Mouse (Mus musculus) midbrain, embryonic 12.5 days (tissue): Measurements from ENCODE around the gene Dot1l. TPM values are rescaled to one million over a fixed set of nuclear protein-coding genes. Genes with fewer than 3 reads are reported as not detected.

Experiments used
- ATAC-seq: fragments of 200-750 bp; cut with Nextera tagmentation; 2 replicates; pipeline ENCODE4 v1.8.0; 2017; ENCODE audit warnings: low read depth, moderate TSS enrichment, moderate library complexity; ENCODE audit not compliant: low FRiP score
- H3K27ac ChIP-seq: fragments of 300-500 bp; sonication (generic); replicated peaks from 2 replicates; pipeline ENCODE4 v1.5.1; 2016; ENCODE audit warnings: mild to moderate bottlenecking
- H3K27me3 ChIP-seq: fragments of 300-500 bp; sonication (generic); 2 replicates; pipeline ENCODE4 v1.6.1; 2016; ENCODE audit warnings: mild to moderate bottlenecking
- H3K36me3 ChIP-seq: fragments of 300-500 bp; sonication (generic); 2 replicates; pipeline ENCODE4 v1.6.1; 2016
- H3K4me1 ChIP-seq: fragments of 300-500 bp; sonication (generic); 2 replicates; pipeline ENCODE4 v1.6.1; 2016
- H3K4me2 ChIP-seq: fragments of 300-500 bp; sonication (generic); replicated peaks from 2 replicates; pipeline ENCODE4 v1.6.1; 2016; ENCODE audit warnings: mild to moderate bottlenecking, moderate library complexity
- H3K4me3 ChIP-seq: fragments of 300-500 bp; sonication (generic); 2 replicates; pipeline ENCODE4 v1.5.1; 2016; ENCODE audit warnings: mild to moderate bottlenecking
- H3K9ac ChIP-seq: fragments of 300-500 bp; sonication (generic); replicated peaks from 2 replicates; pipeline ENCODE4 v1.6.1; 2016; ENCODE audit warnings: mild to moderate bottlenecking, moderate library complexity
- H3K9me3 ChIP-seq: fragments of 300-500 bp; sonication (generic); 2 replicates; pipeline ENCODE4 v1.6.1; 2016; ENCODE audit warnings: mild to moderate bottlenecking
- WGBS: fragments of 180-500 bp; shearing (Covaris S2); methylation state at CpG from one replicate; pipeline ENCODE4 v1.1.7; 2016; 5-methylcytosine and 5-hydroxymethylcytosine counted together
- polyA plus RNA-seq: library from polyadenylated mRNA; unstranded; fragments of >200 nt; fragmentation: Nextera tagmentation; extraction: Ambion mirVana; gene quantifications from 2 replicates; pipeline ENCODE4 v1.2.1, GENCODE M21; 2016

Dot1l gene
- polyA plus RNA-seq, 1 experiment from 2014 or later, result 26.9 TPM

- Histone ChIP-seq H3K27me3 (no peaks in the 10 kb centered on the region), H3K4me2 (no peak overlapping the region), H3K9ac (no peak overlapping the region), H3K4me1 (peaks cover 29% of the 10 kb centered on the region), H3K27ac (no peak overlapping the region), H3K36me3 (peaks cover 13% of the 10 kb centered on the region), H3K9me3 (no peaks in the 10 kb centered on the region), H3K4me3 (no peak overlapping the region)
- WGBS, result 91% methylated on average over 4 of the region's 4 CpGs
- no peak for ATAC-seq
Measured at GRCm38 (mm10) chr10:80760596-80761524, 5.9 kb downstream of the Dot1l start.

DNA sequence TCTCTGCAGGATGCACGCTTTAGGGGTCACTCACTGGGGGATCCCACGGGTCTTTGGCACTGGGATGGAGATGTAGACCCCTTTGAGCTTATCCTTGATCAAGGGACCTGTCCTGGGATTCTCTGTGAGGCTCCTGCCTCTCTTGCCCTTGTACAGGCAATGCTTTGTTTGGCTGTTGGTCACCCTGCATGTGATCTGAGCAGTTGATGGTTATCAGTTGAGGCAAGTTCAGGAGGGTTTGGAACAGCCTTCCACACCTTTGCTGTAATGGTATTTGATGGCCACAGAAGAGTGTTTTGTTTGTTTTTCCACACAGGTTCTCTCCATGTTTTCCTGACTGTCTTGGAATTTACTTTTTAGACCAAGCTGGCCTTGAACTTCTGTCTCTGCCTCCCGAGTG is 6.8 kb downstream of the Dot1l start:
- WGBS, result 68% methylated on average over 3 of the region's 3 CpGs
- H3K4me3 ChIP-seq, result no peak overlapping the region
- H3K27ac ChIP-seq, result no peak overlapping the region
- no peak overlapping the region for H3K9ac ChIP-seq
- no peaks in the 10 kb centered on the region for H3K27me3 ChIP-seq
- H3K36me3 ChIP-seq, result peaks cover 23% of the 10 kb centered on the region
- H3K4me2 ChIP-seq, result no peak overlapping the region
- ATAC-seq, result no peak
- H3K9me3 ChIP-seq, result no peaks in the 10 kb centered on the region
- peaks cover 19% of the 10 kb centered on the region for H3K4me1 ChIP-seq

- ATAC-seq, result no peak
- WGBS, result 100% methylated on average over 2 of the region's 2 CpGs
- no peak overlapping the region for H3K4me2 ChIP-seq
- no peak overlapping the region for H3K9ac ChIP-seq
- no peaks in the 10 kb centered on the region for H3K9me3 ChIP-seq
- no peak overlapping the region for H3K27ac ChIP-seq
- no peak overlapping the region for H3K4me3 ChIP-seq
- no peaks in the 10 kb centered on the region for H3K27me3 ChIP-seq
- H3K36me3 ChIP-seq, result peaks cover 37% of the 10 kb centered on the region
- H3K4me1 ChIP-seq, result peaks cover 3% of the 10 kb centered on the region; the same call in 1 of the 2 replicates
Measured at GRCm38 (mm10) chr10:80763502-80763901, 8.5 kb downstream of the Dot1l start.

GRCm38 (mm10) chr10:80765746-80766145 is 10.7 kb downstream of the Dot1l start:
- Histone ChIP-seq H3K9ac (no peak overlapping the region), H3K9me3 (no peaks in the 10 kb centered on the region), H3K36me3 (peaks cover 57% of the 10 kb centered on the region), H3K27ac (no peak overlapping the region), H3K4me2 (no peak overlapping the region), H3K27me3 (no peaks in the 10 kb centered on the region), H3K4me1 (no peaks in the 10 kb centered on the region), H3K4me3 (no peak overlapping the region)
- 89% methylated on average over 2 of the region's 2 CpGs for WGBS
- ATAC-seq, result no peak

- Histone ChIP-seq H3K36me3 (peaks cover 63% of the 10 kb centered on the region), H3K4me1 (no peaks in the 10 kb centered on the region), H3K9ac (peak overlapping the region; percentile 6; the same call in 1 of the 2 replicates), H3K4me3 (no peak overlapping the region), H3K9me3 (no peaks in the 10 kb centered on the region), H3K27ac (no peak overlapping the region), H3K4me2 (no peak overlapping the region), H3K27me3 (no peaks in the 10 kb centered on the region)
- WGBS, result 83% methylated on average over 10 of the region's 10 CpGs
- no peak for ATAC-seq
Measured at GRCm38 (mm10) chr10:80766161-80766815, 11.3 kb downstream of the Dot1l start.

- no peaks in the 10 kb centered on the region for H3K27me3 ChIP-seq
- no peak overlapping the region for H3K4me3 ChIP-seq
- no peaks in the 10 kb centered on the region for H3K4me1 ChIP-seq
- H3K4me2 ChIP-seq, result no peak overlapping the region
- no peak overlapping the region for H3K27ac ChIP-seq
- no peak for ATAC-seq
- WGBS, result 92% methylated on average over 6 of the region's 6 CpGs
- H3K9me3 ChIP-seq, result no peaks in the 10 kb centered on the region
- H3K9ac ChIP-seq, result no peak overlapping the region
- H3K36me3 ChIP-seq, result peaks cover 83% of the 10 kb centered on the region
Measured at GRCm38 (mm10) chr10:80768365-80768764, 13.4 kb downstream of the Dot1l start.

DNA sequence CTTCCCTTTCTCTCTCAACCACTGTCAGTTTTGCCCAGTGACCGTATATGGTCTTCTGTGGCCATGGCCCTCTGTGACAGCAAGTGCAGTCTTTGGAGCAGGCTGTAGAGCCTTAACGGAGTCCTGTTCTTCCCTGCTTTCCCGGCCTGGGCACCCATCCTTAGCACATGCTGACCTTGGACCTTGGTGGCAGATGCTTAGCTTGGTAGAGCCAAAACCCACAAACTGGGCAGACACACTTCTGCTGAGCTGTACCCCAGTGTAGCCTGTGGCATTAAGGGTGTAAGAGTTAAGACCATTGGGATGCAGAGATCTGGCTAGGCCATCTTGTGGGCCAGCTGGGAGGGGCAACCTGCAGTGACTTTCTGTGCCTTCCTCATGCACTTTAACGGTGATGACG is 18.8 kb downstream of the Dot1l start:
- Histone ChIP-seq H3K4me1 (no peaks in the 10 kb centered on the region), H3K4me3 (no peak overlapping the region), H3K4me2 (no peak overlapping the region), H3K36me3 (peaks cover 98% of the 10 kb centered on the region), H3K27ac (no peak overlapping the region), H3K9ac (no peak overlapping the region), H3K9me3 (no peaks in the 10 kb centered on the region), H3K27me3 (no peaks in the 10 kb centered on the region)
- 88% methylated on average over 5 of the region's 5 CpGs for WGBS
- no peak for ATAC-seq

- Histone ChIP-seq H3K27me3 (no peaks in the 10 kb centered on the region), H3K4me1 (no peaks in the 10 kb centered on the region), H3K4me2 (no peak overlapping the region), H3K4me3 (no peak overlapping the region), H3K27ac (no peak overlapping the region), H3K36me3 (peaks cover 100% of the 10 kb centered on the region), H3K9me3 (no peaks in the 10 kb centered on the region), H3K9ac (no peak overlapping the region)
- WGBS, result 67% methylated on average over 2 of the region's 2 CpGs
- ATAC-seq, result no peak; the same call in 1 of the 2 replicates
Measured at GRCm38 (mm10) chr10:80774549-80774948, 19.5 kb downstream of the Dot1l start.

- H3K4me1 ChIP-seq, result no peaks in the 10 kb centered on the region
- H3K4me2 ChIP-seq, result no peak overlapping the region
- H3K4me3 ChIP-seq, result no peak overlapping the region
- H3K27me3 ChIP-seq, result no peaks in the 10 kb centered on the region
- no peaks in the 10 kb centered on the region for H3K9me3 ChIP-seq
- no peak overlapping the region for H3K27ac ChIP-seq
- ATAC-seq, result no peak
- no peak overlapping the region for H3K9ac ChIP-seq
- 94% methylated on average over 4 of the region's 4 CpGs for WGBS
- H3K36me3 ChIP-seq, result peaks cover 99% of the 10 kb centered on the region
Measured at GRCm38 (mm10) chr10:80774981-80775380, 20.0 kb downstream of the Dot1l start.

GRCm38 (mm10) chr10:80775731-80776130 is 20.7 kb downstream of the Dot1l start:
- ATAC-seq, result no peak
- H3K36me3 ChIP-seq, result peaks cover 97% of the 10 kb centered on the region

DNA sequence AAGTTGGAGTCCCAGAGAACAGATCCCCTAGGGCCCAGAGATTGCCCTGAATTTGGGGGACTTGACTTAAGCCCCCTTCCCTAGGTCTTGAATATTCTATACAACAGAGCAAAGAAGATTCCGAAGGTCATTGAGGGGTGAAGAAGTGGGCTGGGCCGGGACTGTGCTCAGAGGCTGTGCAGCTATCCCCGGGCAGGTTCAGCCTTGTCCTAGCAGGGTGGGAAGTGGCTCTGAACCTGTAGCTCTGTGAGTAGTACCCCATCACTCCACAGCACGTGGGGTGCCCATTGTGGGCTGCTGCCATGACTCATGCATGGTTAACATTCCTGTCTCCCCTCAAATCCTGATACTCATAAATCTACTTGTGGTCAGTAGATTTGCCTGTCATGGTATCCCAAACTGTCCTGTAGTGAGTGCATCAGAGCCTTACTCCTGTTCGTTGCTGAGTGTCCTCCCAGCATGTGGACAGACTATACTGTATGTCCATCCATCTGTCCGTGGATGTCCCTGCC is 21.4 kb downstream of the Dot1l start:
- Histone ChIP-seq H3K4me2 (no peak overlapping the region), H3K4me1 (no peaks in the 10 kb centered on the region), H3K9me3 (no peaks in the 10 kb centered on the region), H3K9ac (no peak overlapping the region), H3K4me3 (no peak overlapping the region), H3K27ac (no peak overlapping the region), H3K27me3 (no peaks in the 10 kb centered on the region), H3K36me3 (peaks cover 97% of the 10 kb centered on the region)
- no peak for ATAC-seq
- WGBS, result 88% methylated on average over 6 of the region's 6 CpGs

More at GRCm38 (mm10) chr10:80775731-80776130, 20.7 kb downstream of the Dot1l start:
- H3K27ac ChIP-seq, result no peak overlapping the region
- no peak overlapping the region for H3K9ac ChIP-seq
- no peaks in the 10 kb centered on the region for H3K27me3 ChIP-seq
- no peaks in the 10 kb centered on the region for H3K9me3 ChIP-seq
- no peak overlapping the region for H3K4me2 ChIP-seq
- no peak overlapping the region for H3K4me3 ChIP-seq
- H3K4me1 ChIP-seq, result no peaks in the 10 kb centered on the region
- WGBS, result 88% methylated on average over 4 of the region's 4 CpGs

- peaks cover 97% of the 10 kb centered on the region for H3K36me3 ChIP-seq
- no peaks in the 10 kb centered on the region for H3K9me3 ChIP-seq
- no peak overlapping the region for H3K4me2 ChIP-seq
- no peak overlapping the region for H3K9ac ChIP-seq
- no peak overlapping the region for H3K4me3 ChIP-seq
- no peak for ATAC-seq
- H3K27me3 ChIP-seq, result no peaks in the 10 kb centered on the region
- 94% methylated on average over 5 of the region's 5 CpGs for WGBS
- H3K27ac ChIP-seq, result no peak overlapping the region
- no peaks in the 10 kb centered on the region for H3K4me1 ChIP-seq
Measured at GRCm38 (mm10) chr10:80777123-80777522, 22.1 kb downstream of the Dot1l start.
